Mouse (Mus musculus) hindbrain, embryonic 11.5 days (tissue): ENCODE measurements around the gene Rsph10b. TPM values are rescaled to one million over a fixed set of nuclear protein-coding genes. Genes with fewer than 3 reads are reported as not detected.
A peak's percentile ranks its signal among the peaks of the same experiment; 100 is the strongest.
"Not testable (repeated sequence)": the region's sequence is repeated elsewhere in the genome, so short reads cannot be mapped to it uniquely, and the experiment has no call there.

Source experiments
- ATAC-seq: fragments of 200-750 bp; cut with Nextera tagmentation; 2 replicates; pipeline ENCODE4 v1.8.0; 2017; ENCODE audit warnings: mild to moderate bottlenecking, moderate TSS enrichment, moderate library complexity; ENCODE audit not compliant: low FRiP score
- DNase-seq: peaks from one replicate; pipeline ENCODE4 v3.0.0-alpha.2; 2015; ENCODE audit warnings: low spot score
- H3K27ac ChIP-seq: fragments of 300-500 bp; sonication (generic); 2 replicates; pipeline ENCODE4 v1.5.1; 2014; ENCODE audit warnings: mild to moderate bottlenecking, low read depth, low read length
- H3K27me3 ChIP-seq: fragments of 300-500 bp; sonication (generic); 2 replicates; pipeline ENCODE4 v1.6.1; 2014; ENCODE audit warnings: mild to moderate bottlenecking, low read length, moderate library complexity, mixed read lengths; ENCODE audit not compliant: control insufficient read depth, insufficient read depth
- H3K36me3 ChIP-seq: fragments of 300-500 bp; sonication (generic); 2 replicates; pipeline ENCODE4 v1.6.1; 2014; ENCODE audit warnings: mild to moderate bottlenecking, low read length, moderate library complexity, mixed read lengths; ENCODE audit not compliant: control insufficient read depth, insufficient read depth
- H3K4me1 ChIP-seq: fragments of 300-500 bp; sonication (generic); replicated peaks from 2 replicates; pipeline ENCODE4 v1.6.1; 2014; ENCODE audit warnings: low read length, mixed read lengths; ENCODE audit not compliant: control insufficient read depth, insufficient read depth
- H3K4me2 ChIP-seq: fragments of 300-500 bp; sonication (generic); replicated peaks from 2 replicates; pipeline ENCODE4 v1.6.1; 2014; ENCODE audit warnings: mild to moderate bottlenecking, low read depth, low read length
- H3K4me3 ChIP-seq: fragments of 300-500 bp; sonication (generic); 2 replicates; pipeline ENCODE4 v1.5.1; 2014; ENCODE audit warnings: low read depth, low read length
- H3K9ac ChIP-seq: fragments of 300-500 bp; sonication (generic); 2 replicates; pipeline ENCODE4 v1.6.1; 2014; ENCODE audit warnings: low read depth, low read length
- H3K9me3 ChIP-seq: fragments of 300-500 bp; sonication (generic); 2 replicates; pipeline ENCODE4 v1.6.1; 2016; ENCODE audit warnings: low read length; ENCODE audit not compliant: control insufficient read depth
- WGBS: fragments of 180-500 bp; shearing (Covaris S2); extraction: QIAGEN DNeasy Blood & Tissue Kit; methylation state at CpG from one replicate; pipeline ENCODE4 v1.1.7; 2014; 5-methylcytosine and 5-hydroxymethylcytosine counted together
- polyA plus RNA-seq: library from polyadenylated mRNA; unstranded; fragments of >200 nt; fragmentation: Nextera tagmentation; extraction: Ambion mirVana; gene quantifications from 2 replicates; pipeline ENCODE4 v1.2.1, GENCODE M21; 2014

Gene Rsph10b
- polyA plus RNA-seq, 1 experiment from 2014 or later: 2.9 TPM

GRCm38 (mm10) chr5:143992661-143993060 lies 59.8 kb downstream of the Rsph10b start:
- H3K4me2 ChIP-seq: no peak overlapping the region
- no peak overlapping the region for H3K9ac ChIP-seq
- no peaks in the 10 kb centered on the region for H3K4me1 ChIP-seq
- 87% methylated on average over 10 of the region's 10 CpGs for WGBS
- peaks cover 8% of the 10 kb centered on the region for H3K36me3 ChIP-seq
- DNase-seq: no peak
- H3K9me3 ChIP-seq: no peaks in the 10 kb centered on the region
- H3K27ac ChIP-seq: no peak overlapping the region
- ATAC-seq: no peak
- no peaks in the 10 kb centered on the region for H3K27me3 ChIP-seq
- no peak overlapping the region for H3K4me3 ChIP-seq

- H3K27me3 ChIP-seq: no peaks in the 10 kb centered on the region
- no peak overlapping the region for H3K27ac ChIP-seq
- no peaks in the 10 kb centered on the region for H3K4me1 ChIP-seq
- H3K9ac ChIP-seq: no peak overlapping the region
- DNase-seq (no peak), ATAC-seq (no peak)
- H3K9me3 ChIP-seq: no peaks in the 10 kb centered on the region
- H3K36me3 ChIP-seq: peaks cover 5% of the 10 kb centered on the region; the same call in 1 of the 2 replicates
- H3K4me2 ChIP-seq: no peak overlapping the region
- H3K4me3 ChIP-seq: no peak overlapping the region
- WGBS: 93% methylated on average over 8 of the region's 8 CpGs
Observed at GRCm38 (mm10) chr5:143993260-143993659, 60.4 kb downstream of the Rsph10b start.

- ATAC-seq: no peak
Observed at GRCm38 (mm10) chr5:143993849-143994248, 61.0 kb downstream of the Rsph10b start.

GRCm38 (mm10) chr5:143994632-143995365 lies 62.0 kb downstream of the Rsph10b start:
- Histone ChIP-seq H3K9ac (no peak overlapping the region), H3K27ac (no peak overlapping the region), H3K4me2 (no peak overlapping the region), H3K4me1 (no peaks in the 10 kb centered on the region), H3K27me3 (no peaks in the 10 kb centered on the region), H3K9me3 (no peaks in the 10 kb centered on the region), H3K36me3 (peaks cover 8% of the 10 kb centered on the region), H3K4me3 (no peak overlapping the region)
- DNase-seq (no peak), ATAC-seq (no peak)
- 82% methylated on average over 11 of the region's 11 CpGs for WGBS

More at GRCm38 (mm10) chr5:143993849-143994248, 61.0 kb downstream of the Rsph10b start:
- no peaks in the 10 kb centered on the region for H3K9me3 ChIP-seq
- peaks cover 5% of the 10 kb centered on the region; the same call in 1 of the 2 replicates for H3K36me3 ChIP-seq
- H3K4me1 ChIP-seq: no peaks in the 10 kb centered on the region
- 97% methylated on average over 5 of the region's 5 CpGs for WGBS
- H3K4me2 ChIP-seq: no peak overlapping the region
- H3K9ac ChIP-seq: no peak overlapping the region
- no peak overlapping the region for H3K27ac ChIP-seq
- H3K4me3 ChIP-seq: no peak overlapping the region
- H3K27me3 ChIP-seq: no peaks in the 10 kb centered on the region
- no peak for DNase-seq

- Histone ChIP-seq H3K9ac (no peak overlapping the region), H3K9me3 (no peaks in the 10 kb centered on the region), H3K27me3 (no peaks in the 10 kb centered on the region), H3K36me3 (peaks cover 11% of the 10 kb centered on the region), H3K27ac (no peak overlapping the region), H3K4me1 (no peaks in the 10 kb centered on the region), H3K4me2 (no peak overlapping the region), H3K4me3 (no peak overlapping the region)
- ATAC-seq (no peak), DNase-seq (peak; percentile 16)
- 91% methylated on average over 1 of the region's 1 CpGs for WGBS
Observed at GRCm38 (mm10) chr5:143999409-143999808, 66.6 kb downstream of the Rsph10b start.

GRCm38 (mm10) chr5:144002461-144003192 lies 69.8 kb downstream of the Rsph10b start:
- Histone ChIP-seq H3K9me3 (no peaks in the 10 kb centered on the region), H3K36me3 (peaks cover 11% of the 10 kb centered on the region), H3K27me3 (no peaks in the 10 kb centered on the region), H3K27ac (no peak overlapping the region), H3K9ac (no peak overlapping the region), H3K4me1 (no peaks in the 10 kb centered on the region), H3K4me3 (no peak overlapping the region), H3K4me2 (no peak overlapping the region)
- no peak for ATAC-seq
- WGBS: 90% methylated on average over 15 of the region's 15 CpGs
- DNase-seq: no peak

- not testable (repeated sequence) for DNase-seq, ATAC-seq, H3K9me3 ChIP-seq, H3K4me1 ChIP-seq, H3K9ac ChIP-seq, H3K27me3 ChIP-seq, H3K27ac ChIP-seq, H3K36me3 ChIP-seq
- 69% methylated on average over 12 of the region's 13 CpGs for WGBS
- H3K4me2 ChIP-seq: peak overlapping the region; percentile 39; the same call in 1 of the 2 replicates
- H3K4me3 ChIP-seq: peak overlapping the region; percentile 92; the same call in 1 of the 2 replicates
Observed at GRCm38 (mm10) chr5:144013366-144014134, 80.7 kb downstream of the Rsph10b start.

- peak within 1 kb of the TSS; percentile 89 for H3K9ac ChIP-seq
- peak within 1 kb of the TSS; percentile 92 for H3K4me3 ChIP-seq
- H3K4me1 ChIP-seq: no peaks in the 10 kb centered on the region
- no peaks in the 10 kb centered on the region for H3K36me3 ChIP-seq
- peak; percentile 88 for DNase-seq
- 3% methylated on average over 47 of the region's 47 CpGs for WGBS
- no peaks in the 10 kb centered on the region for H3K9me3 ChIP-seq
- ATAC-seq: peak; percentile 99
- H3K27ac ChIP-seq: peak within 1 kb of the TSS; percentile 74
- peak within 1 kb of the TSS; percentile 39; the same call in 1 of the 2 replicates for H3K4me2 ChIP-seq
- no peaks in the 10 kb centered on the region for H3K27me3 ChIP-seq
Observed at GRCm38 (mm10) chr5:144014551-144015311, 81.9 kb downstream of the Rsph10b start, which contains the start of gene Ccz1. Ccz1 (minus strand) TSS chr5:144014877.
